Mouse (Mus musculus) embryonic fibroblast, embryonic 13.5 days (primary cell): ENCODE data around the gene Shank2.

Experiments used
- CTCF ChIP-seq: IDR thresholded peaks from 2 replicates; pipeline ENCODE4 v1.5.1; 2011; ENCODE audit warnings: mild to moderate bottlenecking, control low read depth, low read length, moderate library complexity, borderline replicate concordance; ENCODE audit not compliant: insufficient read depth
- POLR2A ChIP-seq: IDR thresholded peaks from 2 replicates; pipeline ENCODE4 v1.6.1; 2011; ENCODE audit warnings: low read depth, mild to moderate bottlenecking, control low read depth, low read length, moderate library complexity

GRCm38 (mm10) chr7:144105952-144106351 is 104.2 kb downstream of the Shank2 start:
- TF ChIP-seq POLR2A, result no peak
- no peak for TF ChIP-seq CTCF
